Mouse (Mus musculus) brain, embryonic 18.5 days (tissue): ENCODE measurements at regions not wholly inside any gene's neighbourhood (a gene's known extent, or its start where the extent isn't known, plus 50 kb on each side); places are given as distances from the start of the nearest gene placed in this dataset.
A peak's percentile ranks its signal among the peaks of the same experiment; 100 is the strongest.
"Not testable (repeated sequence)": the region's sequence is repeated elsewhere in the genome, so short reads cannot be mapped to it uniquely, and the experiment has no call there.

Source experiments
- DNase-seq: peaks from one replicate; pipeline ENCODE4 v3.0.0-alpha.2; 2012; ENCODE audit warnings: low read depth, low spot score

- DNase-seq = no peak
These were observed 347.6 kb upstream of the Tbc1d2b start for GRCm38 (mm10) chr9:90618154-90618553.

DNA sequence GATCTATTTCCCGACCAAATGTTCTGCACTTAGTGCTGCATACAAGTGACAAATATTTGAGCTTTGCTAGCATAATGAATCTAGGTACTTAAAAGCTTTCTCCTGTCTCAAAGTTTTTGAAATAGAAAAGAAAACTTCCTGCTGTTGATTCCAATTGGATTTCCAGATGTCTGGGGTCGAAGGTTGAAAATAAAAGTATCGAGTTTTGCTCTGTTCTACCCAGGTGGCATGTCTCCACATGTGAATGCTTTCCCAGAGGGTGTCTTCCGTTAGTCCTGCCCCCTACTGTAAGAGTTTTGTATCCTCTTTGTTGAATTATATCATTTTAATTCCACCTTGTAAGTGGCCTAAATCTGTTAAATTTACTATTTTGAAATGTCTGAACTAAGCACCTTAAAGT lies 327.3 kb upstream of the Tbc1d2b start:
- DNase-seq = no peak

DNA sequence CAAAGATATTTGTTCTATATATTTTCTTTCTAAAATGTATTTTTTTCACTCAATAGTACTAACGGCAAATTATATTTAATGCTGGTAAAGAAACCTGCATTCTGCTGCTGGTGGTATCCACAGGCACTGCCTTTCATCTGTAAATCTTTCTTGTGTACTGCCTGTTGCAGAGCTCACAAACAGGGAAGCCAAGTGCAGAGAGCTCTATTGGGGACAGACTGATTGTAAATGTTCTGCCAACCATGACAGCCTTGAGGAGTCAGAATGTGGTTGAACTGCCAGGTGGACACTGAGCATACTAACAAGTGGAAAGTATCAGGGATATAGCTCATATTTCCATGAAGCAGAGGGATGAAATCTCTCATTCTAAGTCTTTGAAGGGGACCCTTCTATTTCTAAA lies 286.1 kb upstream of the Tbc1d2b start:
- no peak for DNase-seq

- no peak for DNase-seq
These were observed 285.6 kb upstream of the Tbc1d2b start for GRCm38 (mm10) chr9:90556216-90556615.

GRCm38 (mm10) chr9:90547931-90548330 lies 277.3 kb upstream of the Tbc1d2b start:
- no peak for DNase-seq

- DNase-seq = no peak
These were observed 276.1 kb upstream of the Tbc1d2b start for GRCm38 (mm10) chr9:90546720-90547119.

- DNase-seq = not testable (repeated sequence)
These were observed 267.1 kb upstream of the Tbc1d2b start for GRCm38 (mm10) chr9:90537683-90538082.

GRCm38 (mm10) chr9:90533372-90533771 lies 262.8 kb upstream of the Tbc1d2b start:
- no peak for DNase-seq

- no peak for DNase-seq
These were observed 250.6 kb upstream of the Tbc1d2b start for GRCm38 (mm10) chr9:90521186-90521585.

DNA sequence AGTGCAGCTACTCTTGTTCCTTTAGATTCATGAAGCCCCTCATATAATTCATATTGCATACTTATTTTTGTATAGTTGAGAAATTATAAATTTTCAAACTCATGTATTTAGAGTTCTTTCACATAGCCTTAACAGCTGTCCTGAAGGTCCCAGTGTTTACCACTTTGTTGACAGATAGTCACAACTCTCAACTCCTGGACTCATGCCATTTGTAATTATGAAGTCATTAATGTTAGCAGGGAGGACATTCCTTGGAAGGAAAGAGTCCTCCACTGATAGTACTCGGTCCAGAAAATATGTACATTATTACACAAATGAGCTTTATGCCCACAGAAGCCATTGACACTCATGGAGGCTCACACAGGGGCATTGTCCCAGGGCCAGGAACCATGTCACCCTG lies 224.3 kb upstream of the Tbc1d2b start:
- DNase-seq = no peak

DNA sequence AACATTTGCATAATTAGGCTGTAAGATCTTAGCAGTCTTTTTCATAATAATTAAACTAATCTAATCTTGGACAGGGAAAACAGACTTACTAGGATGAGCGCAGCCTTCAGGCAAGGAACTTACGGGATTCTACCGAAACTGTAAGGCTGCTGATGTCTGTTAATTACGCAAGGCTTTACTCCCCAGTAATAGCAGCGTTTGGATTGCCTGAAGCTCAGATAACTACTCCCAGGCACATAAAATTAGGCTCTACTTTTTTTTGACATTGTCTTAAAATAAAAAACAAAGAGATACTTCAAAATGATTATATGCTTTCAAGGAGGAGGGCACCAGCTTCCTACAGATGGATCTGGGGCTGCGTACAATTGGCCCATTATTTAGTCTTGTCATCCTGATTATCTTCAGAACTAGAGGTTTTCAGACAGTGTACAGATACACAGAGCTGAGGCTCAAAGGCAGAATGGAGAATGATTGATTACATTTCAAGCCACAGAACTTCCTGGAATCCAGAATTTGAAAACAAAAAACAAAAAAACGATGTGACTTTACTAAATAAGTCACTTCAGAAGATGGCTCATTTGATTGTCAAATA lies 220.1 kb upstream of the Tbc1d2b start:
- peak; percentile 16 for DNase-seq

GRCm38 (mm10) chr9:90450579-90450978 lies 180.0 kb upstream of the Tbc1d2b start:
- no peak for DNase-seq

- no peak for DNase-seq
These were observed 176.4 kb upstream of the Tbc1d2b start for GRCm38 (mm10) chr9:90446957-90447356.

- DNase-seq = no peak
These were observed 164.3 kb upstream of the Tbc1d2b start for GRCm38 (mm10) chr9:90434902-90435301.

- no peak for DNase-seq
These were observed 160.3 kb upstream of the Tbc1d2b start for GRCm38 (mm10) chr9:90430898-90431297.

DNA sequence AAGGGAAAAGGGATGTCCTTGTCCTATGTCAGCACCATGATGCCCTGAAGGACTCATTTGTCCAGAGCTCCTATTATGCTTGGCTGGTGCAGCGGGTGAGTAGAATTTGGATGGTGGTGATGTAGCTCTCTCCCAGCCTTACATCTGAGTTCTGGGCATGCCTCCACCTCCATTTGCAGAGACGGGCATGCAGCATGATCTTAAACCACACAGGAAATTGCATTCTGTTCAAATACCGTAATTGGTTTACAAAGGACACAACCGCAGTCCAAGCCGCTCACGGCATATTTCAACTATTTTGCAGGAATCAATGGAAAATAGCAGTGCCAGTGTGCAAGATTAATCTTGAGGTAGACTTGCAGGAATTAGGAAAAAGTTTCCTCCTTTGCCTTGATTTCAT lies 151.1 kb upstream of the Tbc1d2b start:
- no peak for DNase-seq

DNA sequence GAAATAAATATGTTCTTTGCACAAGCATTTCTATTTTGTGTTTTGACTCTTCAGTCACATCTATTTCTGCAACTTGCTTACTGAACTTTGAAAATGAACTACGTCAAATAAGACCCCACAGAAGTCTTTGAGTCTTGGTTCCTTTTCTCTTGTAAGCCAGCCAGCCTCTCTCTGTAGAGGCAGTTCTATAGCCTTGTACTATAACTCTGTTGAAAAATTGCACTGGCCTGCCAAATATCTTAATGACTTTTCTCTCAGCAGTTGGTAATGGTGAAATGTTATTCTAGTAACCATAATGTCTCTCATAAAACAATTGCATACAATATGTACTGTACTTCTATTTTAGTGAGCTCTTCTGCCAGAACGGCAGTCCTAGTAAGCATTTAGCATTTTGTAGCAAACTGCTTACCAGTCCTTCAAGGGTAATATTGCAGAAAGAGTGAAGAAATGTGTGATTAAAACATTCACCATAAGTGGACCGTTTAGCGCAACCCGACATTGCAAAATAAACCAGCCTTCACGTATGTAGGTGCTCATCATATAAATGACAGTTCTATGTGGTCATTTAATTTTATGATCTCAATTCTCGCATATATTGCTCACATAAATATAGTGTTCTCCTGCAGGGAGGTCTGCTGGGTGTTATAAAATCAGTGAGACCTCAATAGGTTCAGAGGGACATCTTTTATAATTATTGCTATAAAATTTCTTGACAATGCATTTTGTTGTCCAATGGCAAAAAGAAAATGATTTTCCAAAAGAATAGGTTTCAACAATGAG lies 149.3 kb upstream of the Tbc1d2b start:
- DNase-seq = no peak

- no peak for DNase-seq
These were observed 138.2 kb upstream of the Tbc1d2b start for GRCm38 (mm10) chr9:90408789-90409188.

DNA sequence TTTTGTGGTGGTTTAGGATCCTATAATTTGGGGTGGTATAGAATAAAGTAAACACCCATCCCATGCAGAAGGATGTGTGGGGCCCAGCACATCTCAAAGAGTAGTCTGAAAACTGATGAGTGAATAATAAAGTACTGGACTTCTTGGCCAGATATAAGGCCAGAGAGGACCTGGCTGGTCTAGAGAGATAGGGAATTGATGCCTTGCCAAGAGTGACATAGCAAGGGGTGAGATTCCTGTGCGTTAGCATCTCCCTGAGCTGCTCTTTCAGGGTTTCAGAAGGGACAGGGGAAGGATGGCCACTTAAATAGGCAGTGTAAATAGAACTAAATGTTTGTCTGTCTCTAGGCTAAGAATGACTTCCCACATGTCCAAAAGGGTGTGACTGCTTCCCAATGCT lies 137.0 kb upstream of the Tbc1d2b start:
- no peak for DNase-seq

DNA sequence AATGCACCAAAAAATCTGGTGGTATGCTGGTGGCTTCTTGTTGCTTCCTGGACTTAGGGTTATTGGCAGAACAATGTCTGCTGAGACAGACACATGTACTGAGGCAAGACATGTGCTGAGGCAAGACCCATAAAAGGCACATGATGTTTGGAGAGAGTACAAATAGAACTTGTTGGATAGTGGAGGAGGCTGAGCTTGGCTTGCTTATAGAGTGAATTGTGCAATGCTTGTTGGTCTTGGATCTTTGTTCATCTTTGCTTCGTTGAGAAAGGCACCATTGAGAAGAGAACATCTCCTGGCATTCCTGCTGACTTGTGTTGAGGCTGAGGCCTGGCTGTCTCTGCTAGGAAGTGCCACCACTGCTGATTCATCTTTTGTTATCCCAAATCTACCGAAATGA lies 117.8 kb upstream of the Tbc1d2b start:
- DNase-seq = no peak

DNA sequence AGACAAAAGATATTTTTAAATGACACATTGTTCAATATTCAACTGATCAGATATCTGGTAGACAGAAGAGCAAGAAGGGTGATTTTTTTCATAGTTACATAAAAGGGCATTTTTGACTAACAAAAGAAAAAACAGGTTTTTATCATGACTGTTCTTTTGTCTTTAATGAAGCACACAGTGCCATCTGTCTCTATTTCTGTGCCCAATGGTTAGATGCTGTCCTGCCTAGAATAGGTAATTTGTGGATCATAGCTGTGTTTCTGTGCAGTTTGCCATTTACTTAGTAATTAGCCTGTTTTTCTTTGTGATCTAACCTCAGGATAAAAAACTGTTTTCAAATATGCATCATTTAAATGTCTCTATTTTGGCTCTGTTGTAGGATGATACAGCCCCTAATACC lies 114.4 kb upstream of the Tbc1d2b start:
- DNase-seq = no peak

DNA sequence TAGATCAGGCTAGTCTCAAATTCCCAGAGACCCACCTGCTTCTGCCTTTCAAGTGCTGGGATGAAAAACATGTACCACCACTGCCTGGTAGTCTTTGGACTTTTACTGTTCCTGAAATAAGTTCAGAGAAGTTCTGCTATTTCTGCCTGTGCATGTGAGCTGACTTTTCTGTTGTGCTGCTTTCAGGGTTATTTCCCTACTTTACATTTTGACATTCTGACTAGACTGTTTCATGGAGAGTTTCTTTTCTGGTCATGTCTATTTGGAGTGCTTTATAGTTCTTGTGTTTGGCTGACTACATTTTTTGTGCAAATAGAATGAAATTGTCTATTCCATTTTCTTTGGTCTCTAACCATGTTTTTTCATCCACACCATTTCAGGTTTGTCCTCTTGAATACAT lies 109.5 kb upstream of the Tbc1d2b start:
- no peak for DNase-seq

DNA sequence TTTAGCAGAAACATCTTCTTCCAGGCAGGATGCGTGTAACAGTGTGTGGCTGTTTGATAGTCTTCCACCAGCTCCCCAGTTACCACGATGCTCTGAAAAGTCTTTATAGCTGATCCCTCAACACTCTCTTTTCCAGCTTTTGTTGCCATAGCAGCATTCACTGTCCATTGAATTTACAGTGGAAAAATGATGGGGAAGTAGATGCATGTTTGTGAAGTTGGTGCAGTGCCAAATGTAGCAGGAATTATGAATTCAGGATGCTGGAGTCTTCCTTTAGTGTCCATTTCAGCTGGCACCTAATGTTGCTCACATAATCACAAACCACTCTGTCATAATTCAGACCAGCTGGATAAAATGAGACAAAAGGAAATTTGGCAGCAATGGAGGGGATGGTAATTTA lies 99.0 kb upstream of the Tbc1d2b start:
- peak; percentile 45 for DNase-seq

DNA sequence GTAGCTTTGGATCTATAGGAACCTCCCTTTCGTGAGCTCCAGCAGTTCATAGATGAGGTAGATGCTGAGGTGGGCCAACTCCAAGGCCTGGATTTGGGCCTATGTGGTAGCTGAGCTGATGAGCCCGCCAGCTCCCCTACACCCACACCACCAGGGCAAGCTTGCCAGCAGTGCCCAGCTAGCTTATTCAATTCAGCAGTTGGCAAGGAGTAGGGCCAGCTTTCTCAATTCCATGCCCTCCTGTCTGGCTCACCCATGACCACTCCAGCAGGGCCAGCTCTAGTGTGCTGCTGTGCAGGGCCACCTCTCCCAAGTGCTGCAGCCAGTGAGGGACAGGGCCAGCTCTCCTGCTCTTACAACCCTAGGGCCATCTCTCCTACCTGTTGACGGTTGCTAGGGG lies 97.1 kb upstream of the Tbc1d2b start:
- DNase-seq = no peak
